ENCODE assay signal across 9 mouse cellular contexts in genomic region chr8:109706874-109707237, GRCm38 (mm10). TPM values are rescaled to one million over a fixed set of nuclear protein-coding genes. Genes with fewer than 3 reads are reported as not detected.
DNase-seq lines count a peak whose midpoint lies in the region; ATAC-seq and TF ChIP-seq lines count a peak whose summit lies in the region.
"Had no signal": no experiment of that assay in that cellular context is flagged by ENCODE, and none has a peak within 500 bp of the region (broad histone marks: within the 10 kb centered on the region; RNA-seq: fewer than 3 reads in every experiment).

No protein-coding gene starts in this region.

- peak; percentile 96 for TF ChIP-seq CTCF in lung, adult 2 months (IDR thresholded peaks at IDR 0.05; ENCODE audit: insufficient read depth, low read length)

- no peak for TF ChIP-seq POLR2A in lung, adult 2 months (IDR thresholded peaks at IDR 0.05; ENCODE audit: borderline replicate concordance, extremely low read depth, low read depth, low read length)

- peaks cover 33% of the 10 kb centered on the region for H3K4me1 ChIP-seq in forebrain, embryonic 12.5 days
- H3K4me1 ChIP-seq in lung, adult 2 months (ENCODE audit: control insufficient read depth, insufficient read depth, low read length): 0 out of 2 replicates have a peak, but pooled peaks cover 7% of the 10 kb centered on the region

- H3K27ac ChIP-seq in forebrain, embryonic 12.5 days: no peak overlapping the region
- H3K27ac ChIP-seq: macrophage had no signal

- peak overlapping the region; percentile 87 for H3K4me3 ChIP-seq in forebrain, embryonic 12.5 days (replicated peaks)
- no peak overlapping the region for H3K4me3 ChIP-seq in lung, adult 2 months (replicated peaks; ENCODE audit: extremely low read depth, low read depth, low read length)

- intact Hi-C loops in heart, postnatal 36 days (cut with DNase I): loop anchor here (5.0 kb wide), 3 partner anchors 100 to 210 kb away; partner anchors contain the start of genes Dhodh and Phlpp2

- no peaks in the 10 kb centered on the region for H3K9me3 ChIP-seq in forebrain, embryonic 12.5 days

- peaks cover 25% of the 10 kb centered on the region for H3K27me3 ChIP-seq in forebrain, embryonic 12.5 days

- peak overlapping the region; percentile 73 for H3K4me2 ChIP-seq in forebrain, embryonic 12.5 days

- 23% methylated on average over 2 of the region's 2 CpGs for WGBS in forebrain, embryonic 12.5 days
- WGBS in lung, adult 2 months: 20% methylated on average over 2 of the region's 2 CpGs

- peaks cover 43% of the 10 kb centered on the region for H3K36me3 ChIP-seq in forebrain, embryonic 12.5 days (replicated peaks)

- peak overlapping the region; percentile 99 for H3K9ac ChIP-seq in forebrain, embryonic 12.5 days

- 0 out of 2 replicates have a peak, but pooled peaks have one; percentile 44 for ATAC-seq in forebrain, embryonic 12.5 days (ENCODE audit: low FRiP score)
- peak; percentile 84 for ATAC-seq in neutrophil, adult 5-6 weeks (ENCODE audit: extremely low read depth, insufficient number of reproducible peaks, low FRiP score, poor library complexity, severe bottlenecking)

- peak; percentile 87 for DNase-seq in ES-CJ7 (ENCODE audit: low read depth, low spot score)
- DNase-seq in c-Kit-positive CD71-positive TER-119-positive erythroid progenitor cells, embryonic 14.5 days (ENCODE audit: low spot score): peak; percentile 79
- peak; percentile 76 to 82 for DNase-seq in heart, postnatal 36 days
- DNase-seq in layer of hippocampus, adult 18-20 months (ENCODE audit: low spot score in 2 of 2): peak; percentile 63 to 72
- DNase-seq in lung, adult 2 months: peak; percentile 74
- DNase-seq in testis, postnatal 10 days (ENCODE audit: low spot score): peak; percentile 88

RNA-seq across cellular contexts. Expression of gene Zfp821, which starts 1.5 kb away (rescaled TPM):
- polyA plus RNA-seq in forebrain, embryonic 12.5 days (2016; fragmentation: Nextera tagmentation; extraction: Ambion mirVana): 73.1 and 78.5 TPM in 2 replicates
- 1 to 10 TPM; 6.9 TPM for total RNA-seq in heart, postnatal 36 days (2021)
- 10 to 100 TPM; 41.0 to 42.1 TPM for total RNA-seq in layer of hippocampus, adult 18-20 months (2021)
- polyA plus RNA-seq in lung, adult 2 months (2012; rRNA removed): 8.2 and 9.8 TPM in 2 replicates
- total RNA-seq in neutrophil, adult 5-6 weeks (2017): 46.4 and 46.9 TPM in 2 replicates

RNA-seq across cellular contexts. Expression of gene Ist1, which starts 13.8 kb away (rescaled TPM):
- polyA plus RNA-seq in forebrain, embryonic 12.5 days (2016; fragmentation: Nextera tagmentation; extraction: Ambion mirVana): 180 and 185 TPM in 2 replicates
- 10 to 100 TPM; 40.5 to 42.8 TPM for total RNA-seq in heart, postnatal 36 days (2021)
- 10 to 100 TPM; 87.1 to 90.9 TPM for total RNA-seq in layer of hippocampus, adult 18-20 months (2021)
- polyA plus RNA-seq in lung, adult 2 months (2012; rRNA removed): 29.8 and 51.7 TPM in 2 replicates
- 159 and 173 TPM in 2 replicates for total RNA-seq in neutrophil, adult 5-6 weeks (2017)

RNA-seq across cellular contexts. Expression of gene Atxn1l, which starts 30.7 kb away (rescaled TPM):
- 7.4 and 9.6 TPM in 2 replicates for polyA plus RNA-seq in forebrain, embryonic 12.5 days (2016; fragmentation: Nextera tagmentation; extraction: Ambion mirVana)
- 10 to 100 TPM; 21.0 to 24.2 TPM for total RNA-seq in heart, postnatal 36 days (2021)
- total RNA-seq in layer of hippocampus, adult 18-20 months (2021): 10 to 100 TPM; 40.9 to 42.1 TPM
- polyA plus RNA-seq in lung, adult 2 months (2012; rRNA removed): 24.5 and 31.6 TPM in 2 replicates
- 23.9 and 26.4 TPM in 2 replicates for total RNA-seq in neutrophil, adult 5-6 weeks (2017)
